Mouse (Mus musculus): ENCODE measurements at regions not wholly inside any gene's neighbourhood (a gene's known extent, or its start where the extent isn't known, plus 50 kb on each side); places are given as distances from the start of the nearest gene placed in this dataset.

- ATAC-seq: no peak
- DNase-seq (ENCODE audit: low read depth, low spot score): no peak
- TF ChIP-seq CTCF (IDR thresholded peaks at IDR 0.05): no peak
- in situ Hi-C loops (cut with MboI; ENCODE audit: low pct_unique_long_range_greater_than_20kb): no loop called here
- POLR2A ChIA-PET: no interaction called here
- H3K27me3 ChIP-seq: no peaks in the 10 kb centered on the region
- CTCF ChIA-PET: no interaction called here
Measured at GRCm38 (mm10) chr8:6886779-6887402, 1774.2 kb downstream of the Efnb2 start.

GRCm38 (mm10) chr8:6884828-6885227 lies 1776.2 kb downstream of the Efnb2 start:
- no peak for TF ChIP-seq CTCF (IDR thresholded peaks at IDR 0.05)
- ATAC-seq: no peak
- ChIA-PET POLR2A (no interaction called here), CTCF (no interaction called here)
- DNase-seq (ENCODE audit: low read depth, low spot score): no peak
- in situ Hi-C loops (cut with MboI; ENCODE audit: low pct_unique_long_range_greater_than_20kb): no loop called here
- H3K27me3 ChIP-seq: no peaks in the 10 kb centered on the region

- in situ Hi-C loops (cut with MboI; ENCODE audit: low pct_unique_long_range_greater_than_20kb): no loop called here
- DNase-seq (ENCODE audit: low read depth, low spot score) (no peak), ATAC-seq (no peak)
- no peak for TF ChIP-seq CTCF (IDR thresholded peaks at IDR 0.05)
- H3K27me3 ChIP-seq: peaks cover 4% of the 10 kb centered on the region
- POLR2A ChIA-PET: no interaction called here
- CTCF ChIA-PET: no interaction called here
Measured at GRCm38 (mm10) chr8:6882626-6883025, 1777.5 kb upstream of the Slc10a2 start.
